Mouse (Mus musculus) CH12.LX (cell line): ENCODE results near the gene Afg1l. TPM values are rescaled to one million over a fixed set of nuclear protein-coding genes. Genes with fewer than 3 reads are reported as not detected.

ENCODE experiments used
- DNase-seq: peaks from one replicate; pipeline ENCODE4 v3.0.0-alpha.2; 2013; ENCODE audit errors: extremely low read depth
- H3K27ac ChIP-seq: 2 replicates; pipeline ENCODE4 v1.5.1; 2012; ENCODE audit warnings: low read depth, mild to moderate bottlenecking, control low read depth, moderate library complexity; ENCODE audit not compliant: insufficient read depth
- H3K27me3 ChIP-seq: replicated peaks from 2 replicates; pipeline ENCODE3; 2012; ENCODE audit warnings: inconsistent platforms
- H3K36me3 ChIP-seq, 2 experiments: replicated peaks in 1 of 2; 2 replicates each; pipeline versions ENCODE3 to v1.6.1; 2012; ENCODE audit warnings: inconsistent platforms in 1 of 2, low read length in 1 of 2, mild to moderate bottlenecking in 1 of 2, mixed read lengths in 1 of 2, moderate library complexity in 1 of 2; ENCODE audit not compliant: control insufficient read depth in 1 of 2, insufficient read depth in 1 of 2
- H3K4me1 ChIP-seq, 2 experiments: 2 replicates each; pipeline ENCODE4 v1.6.1; 2012; ENCODE audit warnings: inconsistent platforms in 1 of 2, moderate library complexity in 1 of 2; ENCODE audit not compliant: insufficient read depth in 2 of 2, control insufficient read depth in 1 of 2
- H3K4me2 ChIP-seq: 2 replicates; pipeline ENCODE4 v1.6.1; 2012; ENCODE audit warnings: low read depth, mild to moderate bottlenecking, control low read depth; ENCODE audit not compliant: poor library complexity, insufficient read depth, severe bottlenecking
- H3K4me3 ChIP-seq, 3 experiments: fragments of 150-350 bp in 1 of 3; sonication (generic) in 1 of 3; replicated peaks in 1 of 3; 2 replicates each; pipeline versions ENCODE3 to v1.5.1; 2011 to 2012; ENCODE audit warnings: low read depth in 2 of 3, low read length in 2 of 3, mild to moderate bottlenecking in 2 of 3, moderate library complexity in 2 of 3, control low read depth in 1 of 3, improper control_type of control experiment in 1 of 3, inconsistent platforms in 1 of 3, mixed read lengths in 1 of 3; ENCODE audit not compliant: poor library complexity in 1 of 3
- H3K79me2 ChIP-seq: replicated peaks from 2 replicates; pipeline ENCODE4 v1.6.1; 2012; ENCODE audit warnings: mild to moderate bottlenecking, moderate library complexity; ENCODE audit not compliant: control insufficient read depth, poor library complexity, insufficient read depth, severe bottlenecking; ENCODE audit errors: extremely low read depth
- H3K9ac ChIP-seq: 2 replicates; pipeline ENCODE4 v1.6.1; 2012; ENCODE audit warnings: low read depth, mild to moderate bottlenecking, control low read depth, moderate library complexity; ENCODE audit not compliant: insufficient read depth
- H3K9me3 ChIP-seq: replicated peaks from 2 replicates; pipeline ENCODE3; 2012; ENCODE audit warnings: low read length, inconsistent platforms, mixed read lengths
- CHD1 ChIP-seq: IDR thresholded peaks from 2 replicates; pipeline ENCODE4 v1.6.1; 2012; ENCODE audit warnings: low read depth, low read length, improper control_type of control experiment, inconsistent platforms
- CHD2 ChIP-seq: IDR thresholded peaks from 2 replicates; pipeline ENCODE4 v1.6.1; 2011; ENCODE audit warnings: low read length, improper control_type of control experiment
- E2F4 ChIP-seq: IDR thresholded peaks from 2 replicates; pipeline ENCODE4 v1.6.1; 2011; ENCODE audit warnings: low read depth, low read length, improper control_type of control experiment; ENCODE audit not compliant: insufficient replicate concordance
- EP300 ChIP-seq: IDR thresholded peaks from 2 replicates; pipeline ENCODE4 v1.6.1; 2011; ENCODE audit warnings: low read length, improper control_type of control experiment
- ETS1 ChIP-seq: conservative IDR thresholded peaks from 2 replicates; pipeline ENCODE4 v1.6.1; 2012; ENCODE audit warnings: low read depth, mild to moderate bottlenecking, inconsistent platforms, low read length, improper control_type of control experiment, moderate library complexity
- HCFC1 ChIP-seq: IDR thresholded peaks from 2 replicates; pipeline ENCODE4 v1.6.1; 2012; ENCODE audit warnings: low read depth, mild to moderate bottlenecking, inconsistent platforms, low read length, improper control_type of control experiment
- JUN ChIP-seq: IDR thresholded peaks from 2 replicates; pipeline ENCODE4 v1.6.1; 2011; ENCODE audit warnings: low read depth, mild to moderate bottlenecking, low read length, improper control_type of control experiment, moderate library complexity; ENCODE audit not compliant: insufficient read depth
- JUND ChIP-seq: conservative IDR thresholded peaks from 2 replicates; pipeline ENCODE4 v1.6.1; 2011; ENCODE audit warnings: low read depth, low read length, improper control_type of control experiment
- MAFK ChIP-seq: IDR thresholded peaks from 2 replicates; pipeline ENCODE4 v1.6.1; 2011; ENCODE audit warnings: low read length, improper control_type of control experiment; ENCODE audit not compliant: insufficient replicate concordance
- MAZ ChIP-seq: IDR thresholded peaks from 2 replicates; pipeline ENCODE4 v1.6.1; 2012; ENCODE audit warnings: low read depth, mild to moderate bottlenecking, inconsistent platforms, low read length, improper control_type of control experiment, moderate library complexity
- MEF2A ChIP-seq: IDR thresholded peaks from 2 replicates; pipeline ENCODE4 v1.6.1; 2014; ENCODE audit warnings: low read depth, mild to moderate bottlenecking, inconsistent platforms, low read length, improper control_type of control experiment, borderline replicate concordance
- MYC ChIP-seq: IDR thresholded peaks from 2 replicates; pipeline ENCODE4 v1.6.1; 2011; ENCODE audit warnings: low read depth, mild to moderate bottlenecking, improper control_type of control experiment, low read length
- NELFE ChIP-seq: IDR thresholded peaks from 2 replicates; pipeline ENCODE4 v1.6.1; 2011; ENCODE audit warnings: low read depth, low read length, improper control_type of control experiment
- PAX5 ChIP-seq: IDR thresholded peaks from 2 replicates; pipeline ENCODE4 v1.6.1; 2012; ENCODE audit warnings: low read length, inconsistent platforms, mixed read lengths
- RAD21 ChIP-seq: IDR thresholded peaks from 2 replicates; pipeline ENCODE4 v1.6.1; 2011; ENCODE audit warnings: low read depth, mild to moderate bottlenecking, low read length, improper control_type of control experiment, moderate library complexity
- SMC3 ChIP-seq: IDR thresholded peaks from 2 replicates; pipeline ENCODE4 v1.6.1; 2011; ENCODE audit warnings: low read depth, low read length, improper control_type of control experiment
- TCF12 ChIP-seq: IDR thresholded peaks from 2 replicates; pipeline ENCODE4 v1.6.1; 2014; ENCODE audit warnings: low read depth, mild to moderate bottlenecking, inconsistent platforms, low read length, improper control_type of control experiment
- UBTF ChIP-seq: IDR thresholded peaks from 2 replicates; pipeline ENCODE4 v1.6.1; 2012; ENCODE audit warnings: low read depth, mild to moderate bottlenecking, inconsistent platforms, low read length, improper control_type of control experiment, moderate library complexity
- USF1 ChIP-seq: IDR thresholded peaks from 2 replicates; pipeline ENCODE4 v1.6.1; 2014; ENCODE audit warnings: low read depth, mild to moderate bottlenecking, inconsistent platforms, low read length, improper control_type of control experiment
- USF2 ChIP-seq: conservative IDR thresholded peaks from 2 replicates; pipeline ENCODE4 v1.6.1; 2011; ENCODE audit warnings: low read depth, low read length, improper control_type of control experiment
- ZC3H11A ChIP-seq: IDR thresholded peaks from 2 replicates; pipeline ENCODE4 v1.6.1; 2012; ENCODE audit warnings: low read depth, mild to moderate bottlenecking, inconsistent platforms, low read length, improper control_type of control experiment
- ZKSCAN1 ChIP-seq: IDR thresholded peaks from 2 replicates; pipeline ENCODE4 v1.6.1; 2012; ENCODE audit warnings: low read depth, inconsistent platforms, low read length, improper control_type of control experiment, borderline replicate concordance
- ZMIZ1 ChIP-seq: IDR thresholded peaks from 2 replicates; pipeline ENCODE4 v1.6.1; 2012; ENCODE audit warnings: low read depth, mild to moderate bottlenecking, inconsistent platforms, low read length, improper control_type of control experiment
- ZNF384 ChIP-seq: IDR thresholded peaks from 2 replicates; pipeline ENCODE4 v1.6.1; 2012; ENCODE audit warnings: low read depth, low read length, improper control_type of control experiment, inconsistent platforms
- dilution Hi-C: fragments of 300-500 bp; cut with MboI; formaldehyde crosslinking; loops from 2 replicates; pipeline ENCODE4 v1.14.3; 2020; ENCODE audit warnings: low sequenced_read_pairs; ENCODE audit not compliant: extremely low pct_unique_long_range_greater_than_20kb, extremely low pct_ligation_motif_present
- in situ Hi-C: fragments of 300-500 bp; cut with MboI; formaldehyde crosslinking; loops from 3 replicates; pipeline ENCODE4 v1.14.3; 2019; ENCODE audit warnings: low sequenced_read_pairs, low pct_ligation_motif_present, low pct_unique_long_range_greater_than_20kb, mixed read lengths
- polyA plus RNA-seq: library from polyadenylated mRNA; unstranded; fragments of >175 nt; gene quantifications from 2 replicates; pipeline ENCODE4 v1.2.1, GENCODE M21; 2012; ENCODE audit warnings: low read depth; ENCODE audit not compliant: insufficient read length
- total RNA-seq, 2 experiments: library from RNA; depleted of rRNA; stranded (reverse); fragments of 300-350 nt in 1 of 2; fragments of >200 nt in 1 of 2; gene quantifications; 2 replicates each; pipeline ENCODE4 v1.2.3; 2012 to 2014

Afg1l gene
- total and polyA plus RNA-seq, 3 experiments, result 3.1 to 6.9 (median 4.5) TPM

GRCm38 (mm10) chr10:42464224-42464623, 14.1 kb downstream of the Afg1l start:
- Histone ChIP-seq H3K4me1 (peaks cover 0 to 8% of the 10 kb centered on the region in 2 experiments; a peak in 2 of 4 replicates), H3K79me2 (no peaks in the 10 kb centered on the region), H3K36me3 (peaks cover 6 to 22% of the 10 kb centered on the region in 2 experiments), H3K27ac (no peak overlapping the region), H3K4me3 (no peak overlapping the region), H3K9me3 (peaks cover 5% of the 10 kb centered on the region), H3K9ac (no peak overlapping the region), H3K27me3 (no peaks in the 10 kb centered on the region), H3K4me2 (no peak overlapping the region)
- DNase-seq, result no peak
- no peak for TF ChIP-seq EP300
- no peak for TF ChIP-seq UBTF
- no peak for TF ChIP-seq PAX5
- no peak for TF ChIP-seq E2F4
- TF ChIP-seq ETS1, result no peak
- TF ChIP-seq USF2, result no peak
- TF ChIP-seq CHD1, result no peak
- no peak for TF ChIP-seq ZC3H11A
- TF ChIP-seq SMC3, result no peak
- TF ChIP-seq HCFC1, result no peak
- TF ChIP-seq RAD21, result no peak
- TF ChIP-seq CHD2, result no peak
- TF ChIP-seq ZNF384, result no peak
- TF ChIP-seq MAFK, result no peak
- in situ Hi-C loops (no loop called here), dilution Hi-C loops (no loop called here)

GRCm38 (mm10) chr10:42457557-42458191, 20.7 kb downstream of the Afg1l start:
- TF ChIP-seq CHD2 (no peak), RAD21 (no peak), MEF2A (no peak), ZC3H11A (no peak), SMC3 (no peak), E2F4 (no peak), HCFC1 (no peak), JUND (no peak), MAZ (no peak), JUN (no peak), ZMIZ1 (no peak), NELFE (no peak), MAFK (no peak), ZKSCAN1 (no peak), TCF12 (no peak), MYC (no peak), USF1 (no peak)
- Histone ChIP-seq H3K4me2 (no peak overlapping the region), H3K79me2 (no peaks in the 10 kb centered on the region), H3K27me3 (no peaks in the 10 kb centered on the region), H3K4me1 (no peaks in the 10 kb centered on the region), H3K9ac (no peak overlapping the region), H3K36me3 (peaks cover 11 to 34% of the 10 kb centered on the region in 2 experiments), H3K27ac (no peak overlapping the region), H3K4me3 (no peak overlapping the region), H3K9me3 (peaks cover 7% of the 10 kb centered on the region)
- in situ Hi-C loops (no loop called here), dilution Hi-C loops (no loop called here)
- DNase-seq, result no peak
